ENCODE assay signal across 23 mouse cellular contexts in the genomic region with DNA sequence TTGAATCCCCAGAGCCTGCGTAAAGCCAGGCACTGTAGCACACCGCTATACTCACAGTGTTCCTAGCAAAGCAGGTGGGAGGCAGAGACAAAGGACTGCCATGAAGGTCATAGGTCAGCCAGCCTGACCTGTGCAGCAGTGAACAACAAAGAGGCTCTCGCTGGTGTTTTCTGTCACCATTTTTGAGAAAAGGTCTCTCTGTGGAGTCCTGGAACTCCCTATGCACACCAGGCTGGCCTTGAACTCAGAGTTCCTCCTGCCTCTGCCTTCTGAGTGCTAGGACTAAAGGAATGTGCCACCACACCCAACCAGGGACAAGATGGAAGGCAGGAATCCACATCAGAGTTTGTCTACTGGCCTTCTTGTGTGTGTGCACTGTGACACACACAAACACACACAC.
"Had no signal": no experiment of that assay in that cellular context is flagged by ENCODE, and none has a peak within 500 bp of the region (broad histone marks: within the 10 kb centered on the region; RNA-seq: fewer than 3 reads in every experiment).

No protein-coding gene starts in this region.

- H3K27ac ChIP-seq: heart, embryonic 10.5 days; hindbrain, embryonic 14.5 days; intestine, embryonic 15.5 days; layer of hippocampus, adult 2 months; left cerebral cortex, adult 2 months; limb, embryonic 10.5 days; limb, embryonic 12.5 days; liver, embryonic 14.5 days had no signal

- H3K9ac ChIP-seq: heart, embryonic 12.5 days; hindbrain, embryonic 14.5 days; intestine, embryonic 15.5 days; limb, embryonic 12.5 days; liver, embryonic 14.5 days had no signal

- ATAC-seq: hindbrain, embryonic 16.5 days; inflammation-experienced regulatory T-cells, adult 6 months; intestine, embryonic 15.5 days; intestine, postnatal 0 days had no signal

- H3K36me3 ChIP-seq: heart, embryonic 10.5 days; heart, embryonic 12.5 days; intestine, embryonic 15.5 days; limb, embryonic 10.5 days; limb, embryonic 12.5 days had no signal

- H3K4me2 ChIP-seq: heart, embryonic 12.5 days; hindbrain, embryonic 14.5 days; intestine, embryonic 15.5 days; limb, embryonic 12.5 days; liver, embryonic 11.5 days had no signal

- H3K27me3 ChIP-seq: heart, embryonic 12.5 days; intestine, embryonic 15.5 days; limb, embryonic 12.5 days had no signal

- H3K9me3 ChIP-seq: heart, embryonic 10.5 days; heart, embryonic 12.5 days; intestine, embryonic 15.5 days; limb, embryonic 10.5 days; limb, embryonic 12.5 days had no signal

- H3K4me3 ChIP-seq: heart, embryonic 10.5 days; heart, embryonic 12.5 days; intestine, embryonic 15.5 days; layer of hippocampus, adult 2 months; left cerebral cortex, adult 2 months; limb, embryonic 10.5 days; limb, embryonic 12.5 days had no signal

- DNase-seq: gastrocnemius, postnatal 14 days; gastrocnemius, postnatal 36 days; heart, adult 18-20 months; heart, postnatal 10 days; heart, postnatal 36 days; kidney, postnatal 10 days; kidney, postnatal 25 days; kidney, postnatal 4 days; liver; lung, adult 18-20 months had no signal
